Mouse (Mus musculus) liver, embryonic 14.5 days (tissue): ENCODE data around the gene Wdr5. TPM values are rescaled to one million over a fixed set of nuclear protein-coding genes. Genes with fewer than 3 reads are reported as not detected.
A peak's percentile ranks its signal among the peaks of the same experiment; 100 is the strongest.

Source experiments
- ATAC-seq: fragments of 200-750 bp; cut with Nextera tagmentation; 2 replicates; pipeline ENCODE4 v1.8.0; 2017; ENCODE audit warnings: moderate number of reproducible peaks, mild to moderate bottlenecking, moderate library complexity; ENCODE audit not compliant: insufficient read depth
- DNase-seq, 3 experiments: peaks; one replicate each; pipeline ENCODE4 v3.0.0-alpha.2; 2012 to 2013; ENCODE audit warnings: low read depth in 3 of 3, low spot score in 3 of 3
- H3K27ac ChIP-seq: fragments of 300-500 bp; sonication (generic); 2 replicates; pipeline ENCODE4 v1.5.1; 2014; ENCODE audit warnings: moderate library complexity, mild to moderate bottlenecking, control low read depth, inconsistent platforms
- H3K27me3 ChIP-seq: fragments of 300-500 bp; sonication (generic); 2 replicates; pipeline ENCODE4 v1.6.1; 2014; ENCODE audit warnings: mild to moderate bottlenecking, low read length, moderate library complexity; ENCODE audit not compliant: control insufficient read depth, insufficient read depth
- H3K36me3 ChIP-seq: fragments of 300-500 bp; sonication (generic); replicated peaks from 2 replicates; pipeline ENCODE4 v1.6.1; 2014; ENCODE audit warnings: low read depth; ENCODE audit not compliant: control insufficient read depth, insufficient read depth
- H3K4me1 ChIP-seq, 2 experiments: fragments of 200-500 bp in 1 of 2; fragments of 300-500 bp in 1 of 2; sonication (generic) in 1 of 2; replicated peaks; 2 replicates each; pipeline ENCODE4 v1.6.1; 2012 to 2014; ENCODE audit warnings: antibody characterized with exemption in 1 of 2, inconsistent platforms in 1 of 2, low read length in 1 of 2; ENCODE audit not compliant: control insufficient read depth in 2 of 2, insufficient read depth in 2 of 2
- H3K4me2 ChIP-seq: fragments of 300-500 bp; sonication (generic); 2 replicates; pipeline ENCODE4 v1.6.1; 2014; ENCODE audit warnings: low read depth, mild to moderate bottlenecking, control low read depth, moderate library complexity
- H3K4me3 ChIP-seq, 2 experiments: fragments of 200-500 bp in 1 of 2; fragments of 300-500 bp in 1 of 2; sonication (generic) in 1 of 2; 2 replicates each; pipeline ENCODE4 v1.5.1; 2012 to 2014; ENCODE audit warnings: low read depth in 2 of 2, low read length in 2 of 2, mild to moderate bottlenecking in 2 of 2, control low read depth in 1 of 2, inconsistent platforms in 1 of 2, moderate library complexity in 1 of 2; ENCODE audit not compliant: insufficient read depth in 1 of 2
- H3K9ac ChIP-seq: fragments of 300-500 bp; sonication (generic); replicated peaks from 2 replicates; pipeline ENCODE4 v1.6.1; 2014; ENCODE audit warnings: mild to moderate bottlenecking, control low read depth, moderate library complexity
- H3K9me3 ChIP-seq: fragments of 300-500 bp; sonication (generic); 2 replicates; pipeline ENCODE4 v1.6.1; 2016; ENCODE audit warnings: low read length, mixed read lengths; ENCODE audit not compliant: control insufficient read depth
- CTCF ChIP-seq: IDR thresholded peaks from 2 replicates; pipeline ENCODE4 v1.5.1; 2016; ENCODE audit warnings: antibody characterized with exemption, low read depth, control low read depth
- EP300 ChIP-seq: IDR thresholded peaks from 2 replicates; pipeline ENCODE4 v1.6.1; 2016; ENCODE audit warnings: antibody characterized with exemption, low read depth
- WGBS: fragments of 180-500 bp; shearing (Covaris S2); extraction: QIAGEN DNeasy Blood & Tissue Kit; methylation state at CpG from one replicate; pipeline ENCODE4 v1.1.7; 2014; ENCODE audit not compliant: insufficient replicate concordance; 5-methylcytosine and 5-hydroxymethylcytosine counted together
- polyA plus RNA-seq, 2 experiments: library from polyadenylated mRNA; depleted of rRNA in 1 of 2; stranded (reverse) in 1 of 2; unstranded in 1 of 2; fragments of >200 nt; fragmentation: Nextera tagmentation in 1 of 2; extraction: Ambion mirVana in 1 of 2; gene quantifications; 2 replicates each; pipeline versions ENCODE4 v1.2.1 to v1.2.3; 2012 to 2014

Gene Wdr5
- polyA plus RNA-seq, 2 experiments: 23.6 to 24.4 TPM

- no peak overlapping the region for H3K9ac ChIP-seq
- no peak overlapping the region for H3K4me2 ChIP-seq
- WGBS: 55% methylated on average over 6 of the region's 6 CpGs
- no peak for DNase-seq
- H3K27ac ChIP-seq: no peak overlapping the region
- no peak for TF ChIP-seq CTCF
- no peak for TF ChIP-seq EP300
- H3K36me3 ChIP-seq: no peaks in the 10 kb centered on the region
- H3K9me3 ChIP-seq: no peaks in the 10 kb centered on the region
- H3K4me1 ChIP-seq: peaks cover 0 to 7% of the 10 kb centered on the region in 2 experiments; a peak in 2 of 4 replicates
- no peak for ATAC-seq
- H3K27me3 ChIP-seq: no peaks in the 10 kb centered on the region
- no peak overlapping the region for H3K4me3 ChIP-seq
Measured at GRCm38 (mm10) chr2:27556921-27557320, 42.0 kb downstream of the Wdr5 start.

GRCm38 (mm10) chr2:27560708-27561123 is 45.8 kb downstream of the Wdr5 start:
- no peak for TF ChIP-seq CTCF
- TF ChIP-seq EP300: no peak
- Histone ChIP-seq H3K9me3 (no peaks in the 10 kb centered on the region), H3K27me3 (no peaks in the 10 kb centered on the region), H3K9ac (no peak overlapping the region), H3K4me1 (peaks cover 0 to 7% of the 10 kb centered on the region in 2 experiments; a peak in 2 of 4 replicates), H3K4me2 (no peak overlapping the region), H3K4me3 (no peak overlapping the region), H3K27ac (no peak overlapping the region), H3K36me3 (no peaks in the 10 kb centered on the region)
- ATAC-seq (0 out of 2 replicates have a peak, but pooled peaks have one; percentile 21), DNase-seq (no peak)
- WGBS: 60% methylated on average over 7 of the region's 7 CpGs

DNA sequence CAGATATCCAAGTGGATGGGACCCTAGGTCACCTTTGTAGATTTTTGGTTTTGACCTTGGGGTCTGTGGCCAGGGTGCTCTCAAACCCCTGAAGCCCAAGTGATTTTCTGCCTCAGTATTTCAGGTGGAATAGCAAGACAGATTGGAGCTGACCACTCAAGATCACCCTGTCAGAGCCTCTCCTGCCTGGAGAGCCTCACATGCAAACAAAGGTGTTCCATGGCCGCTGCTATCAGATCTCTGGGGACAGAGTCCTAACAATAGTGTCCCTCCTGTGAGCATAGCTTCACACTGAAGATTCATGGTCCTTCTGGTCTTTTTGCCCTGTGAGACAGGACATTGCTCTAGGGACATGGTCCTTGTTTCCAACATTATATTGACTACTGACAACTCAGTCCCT is 46.2 kb downstream of the Wdr5 start:
- no peak overlapping the region for H3K9ac ChIP-seq
- no peaks in the 10 kb centered on the region for H3K27me3 ChIP-seq
- H3K4me1 ChIP-seq: peaks cover 0 to 7% of the 10 kb centered on the region in 2 experiments; a peak in 2 of 4 replicates
- WGBS: 73% methylated on average over 1 of the region's 1 CpGs
- TF ChIP-seq EP300: no peak
- no peak for TF ChIP-seq CTCF
- no peaks in the 10 kb centered on the region for H3K9me3 ChIP-seq
- H3K36me3 ChIP-seq: no peaks in the 10 kb centered on the region
- no peak overlapping the region for H3K27ac ChIP-seq
- no peak for DNase-seq
- no peak overlapping the region for H3K4me2 ChIP-seq
- no peak overlapping the region for H3K4me3 ChIP-seq
- no peak for ATAC-seq

DNA sequence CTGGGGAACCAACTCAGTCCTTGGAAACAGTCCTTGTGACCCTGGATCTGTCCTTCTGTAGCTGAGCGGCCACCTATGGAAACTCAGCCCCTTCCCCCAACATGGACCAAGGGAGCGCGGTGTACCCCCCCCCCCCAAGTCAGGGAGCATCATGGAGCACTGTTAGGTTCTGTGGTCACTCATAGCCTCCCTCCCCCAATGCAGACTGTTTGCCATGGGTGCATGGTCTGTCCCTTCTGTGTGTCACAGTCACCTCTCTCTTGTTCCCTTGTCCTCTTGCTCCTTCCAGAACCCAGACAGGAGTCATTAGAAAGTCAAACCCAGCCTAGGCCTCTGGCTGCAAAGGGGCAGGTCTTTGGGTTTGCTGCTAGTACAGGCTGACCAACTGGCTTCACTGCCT is 46.9 kb downstream of the Wdr5 start:
- no peak overlapping the region for H3K4me2 ChIP-seq
- ATAC-seq: no peak
- no peaks in the 10 kb centered on the region for H3K9me3 ChIP-seq
- WGBS: 78% methylated on average over 2 of the region's 3 CpGs
- H3K27ac ChIP-seq: no peak overlapping the region
- no peak overlapping the region for H3K4me3 ChIP-seq
- peaks cover 0 to 7% of the 10 kb centered on the region in 2 experiments; a peak in 2 of 4 replicates for H3K4me1 ChIP-seq
- H3K9ac ChIP-seq: no peak overlapping the region
- H3K36me3 ChIP-seq: no peaks in the 10 kb centered on the region
- no peaks in the 10 kb centered on the region for H3K27me3 ChIP-seq
- no peak for DNase-seq
- TF ChIP-seq CTCF (no peak), EP300 (no peak)

GRCm38 (mm10) chr2:27563641-27564148 is 48.7 kb downstream of the Wdr5 start:
- no peak for ATAC-seq
- no peak for DNase-seq
- no peak overlapping the region for H3K4me3 ChIP-seq
- WGBS: 24% methylated on average over 9 of the region's 9 CpGs
- peaks cover 0 to 7% of the 10 kb centered on the region in 2 experiments; a peak in 2 of 4 replicates for H3K4me1 ChIP-seq
- H3K27ac ChIP-seq: no peak overlapping the region
- H3K36me3 ChIP-seq: no peaks in the 10 kb centered on the region
- no peaks in the 10 kb centered on the region for H3K27me3 ChIP-seq
- peak; percentile 27 for TF ChIP-seq CTCF
- TF ChIP-seq EP300: no peak
- no peak overlapping the region for H3K4me2 ChIP-seq
- no peaks in the 10 kb centered on the region for H3K9me3 ChIP-seq
- no peak overlapping the region for H3K9ac ChIP-seq
